Mouse (Mus musculus) heart, embryonic 14.5 days (tissue): ENCODE data around the gene Plcd3. TPM values are rescaled to one million over a fixed set of nuclear protein-coding genes. Genes with fewer than 3 reads are reported as not detected.

Experiments
- ATAC-seq: fragments of 200-750 bp; cut with Nextera tagmentation; 2 replicates; pipeline ENCODE4 v1.8.0; 2017; ENCODE audit warnings: low read depth, moderate TSS enrichment; ENCODE audit not compliant: insufficient number of reproducible peaks, insufficient read depth, low FRiP score
- H3K27ac ChIP-seq, 2 experiments: fragments of 200-500 bp in 1 of 2; fragments of 300-500 bp in 1 of 2; sonication (generic) in 1 of 2; replicated peaks in 1 of 2; 2 replicates each; pipeline ENCODE4 v1.5.1; 2012 to 2014; ENCODE audit warnings: low read depth in 2 of 2, low read length in 2 of 2, control low read depth in 1 of 2, mild to moderate bottlenecking in 1 of 2, mixed read lengths in 1 of 2; ENCODE audit not compliant: control insufficient read depth in 1 of 2, insufficient read depth in 1 of 2
- H3K27me3 ChIP-seq: fragments of 300-500 bp; sonication (generic); 2 replicates; pipeline ENCODE4 v1.6.1; 2014; ENCODE audit warnings: mild to moderate bottlenecking, low read length, control low read depth; ENCODE audit not compliant: control insufficient read depth, insufficient read depth
- H3K36me3 ChIP-seq: fragments of 300-500 bp; sonication (generic); 2 replicates; pipeline ENCODE4 v1.6.1; 2014; ENCODE audit warnings: mild to moderate bottlenecking, control low read depth, low read length, mixed read lengths; ENCODE audit not compliant: control insufficient read depth, insufficient read depth
- H3K4me1 ChIP-seq, 2 experiments: fragments of 200-500 bp in 1 of 2; fragments of 300-500 bp in 1 of 2; sonication (generic) in 1 of 2; 2 replicates each; pipeline ENCODE4 v1.6.1; 2012 to 2014; ENCODE audit warnings: low read length in 2 of 2, control low read depth in 1 of 2, mixed read lengths in 1 of 2; ENCODE audit not compliant: control insufficient read depth in 2 of 2, insufficient read depth in 2 of 2
- H3K4me2 ChIP-seq: fragments of 300-500 bp; sonication (generic); 2 replicates; pipeline ENCODE4 v1.6.1; 2014; ENCODE audit warnings: mild to moderate bottlenecking, low read length
- H3K4me3 ChIP-seq, 2 experiments: fragments of 200-500 bp in 1 of 2; fragments of 300-500 bp in 1 of 2; sonication (generic) in 1 of 2; 2 replicates each; pipeline ENCODE4 v1.5.1; 2012 to 2014; ENCODE audit warnings: low read length in 2 of 2, mild to moderate bottlenecking in 2 of 2, control low read depth in 1 of 2, low read depth in 1 of 2, moderate library complexity in 1 of 2; ENCODE audit not compliant: control insufficient read depth in 1 of 2, insufficient read depth in 1 of 2
- H3K9ac ChIP-seq: fragments of 300-500 bp; sonication (generic); 2 replicates; pipeline ENCODE4 v1.6.1; 2014; ENCODE audit warnings: mild to moderate bottlenecking, low read length
- H3K9me3 ChIP-seq: fragments of 300-500 bp; sonication (generic); 2 replicates; pipeline ENCODE4 v1.6.1; 2016; ENCODE audit warnings: low read length, control low read depth; ENCODE audit not compliant: control insufficient read depth
- WGBS: fragments of 180-500 bp; shearing (Covaris S2); extraction: QIAGEN DNeasy Blood & Tissue Kit; methylation state at CpG from one replicate; pipeline ENCODE4 v1.1.7; 2014; 5-methylcytosine and 5-hydroxymethylcytosine counted together
- polyA plus RNA-seq: library from polyadenylated mRNA; unstranded; fragments of >200 nt; fragmentation: Nextera tagmentation; extraction: Ambion mirVana; gene quantifications from 2 replicates; pipeline ENCODE4 v1.2.1, GENCODE M21; 2014

Gene Plcd3
- polyA plus RNA-seq, 1 experiment from 2014 or later = 6.9 TPM

DNA sequence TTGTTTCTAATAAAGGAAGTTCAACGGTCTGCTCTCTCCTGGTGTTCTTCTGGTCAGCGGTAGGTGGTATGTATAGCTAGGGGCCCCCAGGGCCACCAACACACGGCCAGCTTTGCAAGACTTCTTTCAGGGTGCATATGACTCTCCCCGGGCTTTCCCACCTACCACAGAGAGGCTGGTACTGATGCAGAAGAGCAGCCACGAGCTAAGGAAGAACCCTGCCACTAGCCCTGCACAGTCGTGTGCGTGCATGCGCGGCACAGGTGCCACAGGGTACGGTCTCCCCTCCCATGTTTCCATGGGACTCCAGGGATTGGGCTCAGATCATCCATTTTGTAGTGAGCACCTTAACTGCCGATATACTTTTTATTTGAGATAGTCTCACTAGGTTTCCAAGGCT, 32.6 kb downstream of the Plcd3 start:
- H3K9ac ChIP-seq = no peak overlapping the region
- no peaks in the 10 kb centered on the region for H3K9me3 ChIP-seq
- no peak for ATAC-seq
- H3K27me3 ChIP-seq = no peaks in the 10 kb centered on the region
- WGBS = 88% methylated on average over 11 of the region's 11 CpGs
- H3K4me2 ChIP-seq = no peak overlapping the region
- H3K27ac ChIP-seq = no peak overlapping the region
- H3K4me3 ChIP-seq = no peak overlapping the region
- H3K36me3 ChIP-seq = peaks cover 94% of the 10 kb centered on the region
- H3K4me1 ChIP-seq = peaks cover 3 to 23% of the 10 kb centered on the region in 2 experiments; a peak in 3 of 4 replicates

GRCm38 (mm10) chr11:103068272-103068671, 33.2 kb downstream of the Plcd3 start:
- Histone ChIP-seq H3K9ac (no peak overlapping the region), H3K27me3 (no peaks in the 10 kb centered on the region), H3K4me1 (peaks cover 3 to 19% of the 10 kb centered on the region in 2 experiments; a peak in 3 of 4 replicates), H3K4me2 (no peak overlapping the region), H3K27ac (peak overlapping the region; percentile 33 to 61; a peak in 3 of 4 replicates), H3K9me3 (no peaks in the 10 kb centered on the region), H3K4me3 (no peak overlapping the region), H3K36me3 (peaks cover 94% of the 10 kb centered on the region)
- 88% methylated on average over 4 of the region's 4 CpGs for WGBS
- ATAC-seq = no peak

DNA sequence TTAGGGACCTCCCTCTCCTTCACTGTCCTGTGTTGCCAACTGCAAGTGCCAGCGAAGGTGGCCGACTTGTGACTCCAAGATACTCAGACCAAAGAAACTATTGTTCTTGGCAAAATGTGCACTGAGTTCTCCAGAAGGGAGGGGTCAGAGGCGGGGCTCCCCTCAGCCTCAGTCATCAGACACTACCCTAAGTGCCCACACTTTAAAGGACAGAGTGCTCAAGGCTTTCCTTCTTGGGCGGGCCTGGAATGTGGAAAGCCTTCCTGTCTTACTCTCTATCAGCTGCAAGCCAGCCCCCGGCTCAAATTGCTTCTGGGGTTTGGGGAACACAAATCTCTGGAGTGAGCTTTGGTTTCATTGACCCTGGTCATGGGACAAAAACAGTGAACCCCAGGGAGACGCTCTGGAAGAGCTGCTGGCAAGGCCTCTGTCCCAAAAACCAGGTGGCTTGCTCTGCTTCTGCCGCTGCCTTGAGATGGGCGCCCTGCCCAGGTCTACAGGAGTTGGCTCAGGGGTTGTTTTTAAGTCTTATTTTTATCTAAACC, 33.9 kb downstream of the Plcd3 start:
- Histone ChIP-seq H3K27ac (peak overlapping the region in 1 of 2 experiments; percentile 61; a peak in 1 of 4 replicates), H3K9ac (no peak overlapping the region), H3K9me3 (no peaks in the 10 kb centered on the region), H3K36me3 (peaks cover 94% of the 10 kb centered on the region), H3K4me2 (no peak overlapping the region), H3K4me1 (peaks cover 3 to 19% of the 10 kb centered on the region in 2 experiments; a peak in 3 of 4 replicates), H3K27me3 (no peaks in the 10 kb centered on the region), H3K4me3 (no peak overlapping the region)
- WGBS = 43% methylated on average over 8 of the region's 8 CpGs
- peak; percentile 38; the same call in 1 of the 2 replicates for ATAC-seq

GRCm38 (mm10) chr11:103067051-103067361, 34.5 kb downstream of the Plcd3 start:
- H3K4me1 ChIP-seq = peaks cover 3 to 19% of the 10 kb centered on the region in 2 experiments; a peak in 3 of 4 replicates
- H3K4me3 ChIP-seq = no peak overlapping the region
- H3K9me3 ChIP-seq = no peaks in the 10 kb centered on the region
- peaks cover 98% of the 10 kb centered on the region for H3K36me3 ChIP-seq
- peak overlapping the region in 1 of 2 experiments; percentile 61; a peak in 1 of 4 replicates for H3K27ac ChIP-seq
- WGBS = 87% methylated on average over 6 of the region's 6 CpGs
- H3K9ac ChIP-seq = no peak overlapping the region
- no peak overlapping the region for H3K4me2 ChIP-seq
- ATAC-seq = no peak
- H3K27me3 ChIP-seq = no peaks in the 10 kb centered on the region

GRCm38 (mm10) chr11:103066191-103067050, 35.0 kb downstream of the Plcd3 start:
- no peaks in the 10 kb centered on the region for H3K27me3 ChIP-seq
- WGBS = 94% methylated on average over 14 of the region's 14 CpGs
- H3K27ac ChIP-seq = peak overlapping the region in 1 of 2 experiments; percentile 61; a peak in 1 of 4 replicates
- peaks cover 98% of the 10 kb centered on the region for H3K36me3 ChIP-seq
- H3K4me3 ChIP-seq = no peak overlapping the region
- peaks cover 3 to 19% of the 10 kb centered on the region in 2 experiments; a peak in 3 of 4 replicates for H3K4me1 ChIP-seq
- no peak overlapping the region for H3K4me2 ChIP-seq
- ATAC-seq = no peak
- H3K9me3 ChIP-seq = no peaks in the 10 kb centered on the region
- no peak overlapping the region for H3K9ac ChIP-seq

DNA sequence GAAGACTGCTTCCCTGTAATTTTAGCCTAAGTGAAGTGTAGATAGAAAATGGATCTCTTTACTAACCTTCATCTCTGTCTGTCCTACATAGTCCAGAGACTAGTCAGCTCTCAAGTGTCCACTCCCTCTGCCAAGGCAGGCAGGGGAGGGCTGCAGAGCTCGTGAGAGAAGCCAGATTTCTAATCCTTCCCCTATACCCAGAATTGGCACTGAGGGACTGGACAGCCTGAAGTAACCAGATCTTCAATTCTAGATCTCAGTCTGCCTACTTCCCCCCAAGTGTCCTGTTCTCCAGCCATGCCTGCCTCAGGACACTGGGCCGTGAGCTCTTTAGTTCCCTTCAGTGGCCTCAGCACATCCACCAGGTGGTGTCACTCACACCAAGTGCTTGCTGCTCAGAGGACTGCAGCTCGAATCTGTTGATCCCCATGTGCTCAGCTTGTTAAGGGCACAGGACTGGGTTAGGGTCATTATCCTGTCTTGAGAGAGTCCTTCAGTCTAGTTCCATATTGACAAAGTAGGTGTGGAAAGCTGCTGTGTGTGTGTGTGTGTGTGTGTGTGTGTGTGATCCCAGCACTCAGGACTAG, 42.9 kb downstream of the Plcd3 start:
- Histone ChIP-seq H3K27ac (peak overlapping the region; percentile 35 to 47; a peak in 2 of 4 replicates), H3K9ac (no peak overlapping the region)

DNA sequence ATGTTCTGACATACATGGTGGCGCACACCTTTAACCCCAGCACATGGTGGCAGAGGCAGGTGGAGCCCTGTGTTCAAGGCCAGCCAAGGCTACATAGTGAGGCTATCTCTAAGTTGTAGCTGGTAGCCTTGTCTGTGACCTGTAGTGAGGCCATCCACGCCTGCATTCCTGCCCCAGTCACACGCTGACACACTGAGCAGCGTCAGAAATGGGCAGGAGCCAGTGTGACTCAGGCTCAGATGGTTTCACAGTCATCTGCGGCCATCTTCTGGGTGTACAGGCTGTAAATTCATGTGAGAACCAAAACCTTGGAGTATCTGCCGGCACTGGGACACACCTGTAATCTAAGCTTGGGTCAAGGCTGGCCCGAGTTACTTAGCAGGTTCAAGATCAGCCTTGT, 44.8 kb downstream of the Plcd3 start:
- Histone ChIP-seq H3K9me3 (no peaks in the 10 kb centered on the region), H3K4me1 (peaks cover 13 to 25% of the 10 kb centered on the region in 2 experiments), H3K4me3 (no peak overlapping the region), H3K27me3 (no peaks in the 10 kb centered on the region), H3K27ac (no peak overlapping the region), H3K36me3 (peaks cover 87% of the 10 kb centered on the region), H3K4me2 (no peak overlapping the region), H3K9ac (no peak overlapping the region)
- no peak for ATAC-seq
- 91% methylated on average over 7 of the region's 7 CpGs for WGBS

More for the DNA sequence above, 42.9 kb downstream of the Plcd3 start:
- Histone ChIP-seq H3K4me2 (no peak overlapping the region), H3K36me3 (peaks cover 88% of the 10 kb centered on the region), H3K4me3 (no peak overlapping the region), H3K27me3 (no peaks in the 10 kb centered on the region), H3K9me3 (no peaks in the 10 kb centered on the region), H3K4me1 (peaks cover 0 to 9% of the 10 kb centered on the region in 2 experiments; a peak in 2 of 4 replicates)
- 36% methylated on average over 3 of the region's 3 CpGs for WGBS
- ATAC-seq = no peak
